Mouse (Mus musculus): ENCODE results near the gene Hace1. TPM values are rescaled to one million over a fixed set of nuclear protein-coding genes. Genes with fewer than 3 reads are reported as not detected.

Hace1 gene
- polyA plus RNA-seq, 1 experiment from 2014 or later = 30.3 TPM

- peaks cover 19% of the 10 kb centered on the region for H3K36me3 ChIP-seq
- H3K4me3 ChIP-seq (replicated peaks) = no peak overlapping the region
- H3K4me2 ChIP-seq = no peak overlapping the region
- no peaks in the 10 kb centered on the region for H3K27me3 ChIP-seq
- WGBS = 88% methylated on average over 3 of the region's 3 CpGs
- no peaks in the 10 kb centered on the region for H3K4me1 ChIP-seq (replicated peaks)
- no peak for ATAC-seq (ENCODE audit: insufficient number of reproducible peaks, insufficient read depth, low FRiP score, low TSS enrichment, low read depth)
- H3K9me3 ChIP-seq = no peaks in the 10 kb centered on the region
- H3K27ac ChIP-seq = no peak overlapping the region
- no peak overlapping the region for H3K9ac ChIP-seq (replicated peaks)
Measured at GRCm38 (mm10) chr10:45698930-45699329, 121.3 kb downstream of the Hace1 start.

GRCm38 (mm10) chr10:45706849-45707248 is 129.2 kb downstream of the Hace1 start:
- H3K9ac ChIP-seq (replicated peaks) = no peak overlapping the region
- H3K4me1 ChIP-seq (replicated peaks) = no peaks in the 10 kb centered on the region
- no peak overlapping the region for H3K4me2 ChIP-seq
- no peak for ATAC-seq (ENCODE audit: insufficient number of reproducible peaks, insufficient read depth, low FRiP score, low TSS enrichment, low read depth)
- H3K27ac ChIP-seq = no peak overlapping the region
- H3K4me3 ChIP-seq (replicated peaks) = no peak overlapping the region
- peaks cover 8% of the 10 kb centered on the region for H3K36me3 ChIP-seq
- H3K9me3 ChIP-seq = no peaks in the 10 kb centered on the region
- no peaks in the 10 kb centered on the region for H3K27me3 ChIP-seq
- WGBS = 86% methylated on average over 2 of the region's 2 CpGs

DNA sequence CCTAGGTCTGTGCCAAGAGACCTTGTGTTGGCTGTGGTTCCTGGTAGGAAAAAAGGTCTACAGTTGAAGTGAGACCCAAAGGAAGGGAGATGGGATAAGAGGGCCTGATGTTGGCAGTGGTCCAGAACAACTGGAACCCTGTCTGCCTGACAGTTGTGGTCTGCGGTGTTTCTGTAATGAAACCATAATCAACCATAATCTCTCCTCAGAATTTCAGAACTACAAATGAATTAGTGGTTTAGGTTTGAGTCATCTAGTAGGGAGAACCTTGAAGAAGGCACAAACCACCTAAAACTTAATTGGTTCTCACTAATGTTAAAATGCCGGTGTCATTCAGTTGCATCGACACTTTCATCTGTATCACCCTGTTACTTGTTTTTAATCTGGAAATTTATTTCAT is 133.2 kb downstream of the Hace1 start:
- Histone ChIP-seq H3K4me2 (no peak overlapping the region), H3K27ac (no peak overlapping the region), H3K27me3 (no peaks in the 10 kb centered on the region), H3K9ac (replicated peaks) (no peak overlapping the region), H3K36me3 (peaks cover 22% of the 10 kb centered on the region), H3K9me3 (no peaks in the 10 kb centered on the region), H3K4me1 (replicated peaks) (0 out of 2 replicates have a peak, but pooled peaks cover 3% of the 10 kb centered on the region), H3K4me3 (replicated peaks) (no peak overlapping the region)
- WGBS = 96% methylated on average over 3 of the region's 3 CpGs
- ATAC-seq (ENCODE audit: insufficient number of reproducible peaks, insufficient read depth, low FRiP score, low TSS enrichment, low read depth) = no peak

GRCm38 (mm10) chr10:45711348-45711747 is 133.7 kb downstream of the Hace1 start:
- no peaks in the 10 kb centered on the region for H3K9me3 ChIP-seq
- no peak overlapping the region for H3K4me2 ChIP-seq
- no peak overlapping the region for H3K9ac ChIP-seq (replicated peaks)
- no peak for ATAC-seq (ENCODE audit: insufficient number of reproducible peaks, insufficient read depth, low FRiP score, low TSS enrichment, low read depth)
- 0 out of 2 replicates have a peak, but pooled peaks cover 3% of the 10 kb centered on the region for H3K4me1 ChIP-seq (replicated peaks)
- no peak overlapping the region for H3K27ac ChIP-seq
- WGBS = 77% methylated on average over 4 of the region's 4 CpGs
- H3K36me3 ChIP-seq = peaks cover 22% of the 10 kb centered on the region
- H3K4me3 ChIP-seq (replicated peaks) = no peak overlapping the region
- no peaks in the 10 kb centered on the region for H3K27me3 ChIP-seq

Small RNA genes within 50 kb of the gene (microRNA-seq; reads per million reads assigned to microRNA genes)
- not detected for gene Gm27731

Other genes with a start within 250 kb of the Hace1 start
- 10.8 and 11.6 TPM in 2 replicates for gene Bves, start 242.1 kb upstream of the Hace1 start, polyA plus RNA-seq (2016; fragmentation: Nextera tagmentation; extraction: Ambion mirVana)
- gene Lin28b, start 91.4 kb upstream of the Hace1 start, polyA plus RNA-seq (2016; fragmentation: Nextera tagmentation; extraction: Ambion mirVana) = 10.3 and 14.2 TPM in 2 replicates

All from limb, embryonic 12.5 days (tissue).